Mouse (Mus musculus) liver, embryonic 13.5 days (tissue): ENCODE data around the gene Atg4a. TPM values are rescaled to one million over a fixed set of nuclear protein-coding genes. Genes with fewer than 3 reads are reported as not detected.

Experiments
- ATAC-seq: fragments of 200-750 bp; cut with Nextera tagmentation; 2 replicates; pipeline ENCODE4 v1.8.0; 2017; ENCODE audit warnings: low read depth, mild to moderate bottlenecking, moderate number of reproducible peaks, moderate library complexity
- DNase-seq: peaks from one replicate; pipeline ENCODE4 v3.0.0; 2022
- H3K27ac ChIP-seq: fragments of 300-500 bp; sonication (generic); 2 replicates; pipeline ENCODE4 v1.5.1; 2015; ENCODE audit warnings: moderate library complexity, mild to moderate bottlenecking, inconsistent platforms
- H3K27me3 ChIP-seq: fragments of 300-500 bp; sonication (generic); 2 replicates; pipeline ENCODE4 v1.6.1; 2015; ENCODE audit warnings: mild to moderate bottlenecking, inconsistent platforms
- H3K36me3 ChIP-seq: fragments of 300-500 bp; sonication (generic); 2 replicates; pipeline ENCODE4 v1.6.1; 2015; ENCODE audit warnings: mild to moderate bottlenecking, inconsistent platforms
- H3K4me1 ChIP-seq: fragments of 300-500 bp; sonication (generic); replicated peaks from 2 replicates; pipeline ENCODE4 v1.6.1; 2015; ENCODE audit warnings: inconsistent platforms
- H3K4me2 ChIP-seq: fragments of 300-500 bp; sonication (generic); 2 replicates; pipeline ENCODE4 v1.6.1; 2015; ENCODE audit warnings: inconsistent platforms, mild to moderate bottlenecking, moderate library complexity
- H3K4me3 ChIP-seq: fragments of 300-500 bp; sonication (generic); replicated peaks from 2 replicates; pipeline ENCODE4 v1.5.1; 2015; ENCODE audit warnings: mild to moderate bottlenecking, inconsistent platforms
- H3K9ac ChIP-seq: fragments of 300-500 bp; sonication (generic); 2 replicates; pipeline ENCODE4 v1.6.1; 2015; ENCODE audit warnings: mild to moderate bottlenecking, inconsistent platforms
- H3K9me3 ChIP-seq: fragments of 300-500 bp; sonication (generic); replicated peaks from 2 replicates; pipeline ENCODE4 v1.6.1; 2016; ENCODE audit warnings: inconsistent platforms
- WGBS: fragments of 180-500 bp; shearing (Covaris S2); methylation state at CpG from one replicate; pipeline ENCODE4 v1.1.7; 2015; ENCODE audit not compliant: insufficient replicate concordance; 5-methylcytosine and 5-hydroxymethylcytosine counted together
- polyA plus RNA-seq: library from polyadenylated mRNA; unstranded; fragments of >200 nt; fragmentation: Nextera tagmentation; extraction: Ambion mirVana; gene quantifications from 2 replicates; pipeline ENCODE4 v1.2.1, GENCODE M21; 2015

The Atg4a gene
- polyA plus RNA-seq, 1 experiment from 2014 or later: 23.9 TPM

DNA sequence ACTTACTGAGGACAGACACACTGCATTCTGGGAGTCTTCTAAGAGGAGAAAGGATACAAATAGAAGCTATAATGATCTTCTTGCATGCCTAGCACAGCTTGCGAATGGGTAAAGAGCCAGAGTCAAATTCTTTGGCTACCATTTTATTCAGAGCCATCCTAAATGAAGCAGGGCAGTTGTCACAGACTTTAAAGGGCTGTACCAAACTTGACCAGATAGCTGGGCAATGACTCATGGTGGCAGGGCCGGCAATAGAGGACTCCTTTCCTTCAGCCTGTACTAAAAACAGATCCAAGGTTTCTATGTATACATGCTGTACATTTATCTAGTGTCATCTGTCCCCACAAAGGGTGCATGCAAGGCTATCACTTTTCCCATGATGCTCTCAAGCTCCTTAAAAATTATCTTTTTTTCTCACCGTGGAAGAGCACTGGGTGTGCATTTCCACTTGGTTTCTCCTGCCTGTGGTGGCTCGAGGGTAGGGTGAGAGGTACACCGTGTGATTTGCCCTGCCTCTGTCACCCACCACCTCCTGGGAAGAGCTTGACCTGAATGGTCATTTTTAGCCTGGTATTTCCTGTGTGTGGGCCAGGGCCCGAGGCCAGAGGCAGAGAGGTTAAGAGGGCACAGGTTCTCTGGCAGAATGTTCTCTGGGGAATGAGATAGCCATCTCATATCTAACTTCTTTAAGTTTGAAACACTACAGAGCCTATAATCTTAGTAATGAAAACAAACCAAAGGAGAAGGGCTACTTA is 26.7 kb downstream of the Atg4a start:
- Histone ChIP-seq H3K9me3 (no peaks in the 10 kb centered on the region), H3K4me3 (no peak overlapping the region), H3K9ac (no peak overlapping the region), H3K27me3 (peaks cover 13% of the 10 kb centered on the region; the same call in 1 of the 2 replicates), H3K4me2 (no peak overlapping the region), H3K27ac (no peak overlapping the region), H3K36me3 (no peaks in the 10 kb centered on the region), H3K4me1 (peaks cover 8% of the 10 kb centered on the region)
- WGBS: 34% methylated on average over 6 of the region's 6 CpGs
- no peak for DNase-seq
- peak; percentile 41; the same call in 1 of the 2 replicates for ATAC-seq

DNA sequence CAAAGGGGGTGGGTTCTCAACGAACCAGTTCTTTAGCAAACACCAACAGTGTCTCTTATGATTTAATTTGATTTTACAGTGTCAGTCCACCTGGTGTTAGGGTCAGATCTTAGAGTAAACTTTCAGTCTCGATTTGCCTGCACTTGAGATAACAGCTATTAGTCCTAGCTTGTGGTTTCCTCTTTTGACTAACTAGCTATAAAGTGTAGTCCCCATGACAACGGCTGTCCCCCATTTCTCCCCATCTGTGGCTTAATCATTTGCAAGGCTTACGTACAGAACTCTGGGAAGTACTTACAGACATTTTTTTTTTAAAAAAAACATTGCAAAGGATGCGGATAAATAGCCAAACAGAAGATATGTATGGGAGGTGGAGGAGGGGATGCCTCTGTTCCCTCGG is 28.1 kb downstream of the Atg4a start:
- 39% methylated on average over 6 of the region's 6 CpGs for WGBS
- no peak overlapping the region for H3K4me3 ChIP-seq
- H3K9me3 ChIP-seq: no peaks in the 10 kb centered on the region
- H3K27me3 ChIP-seq: peaks cover 11% of the 10 kb centered on the region; the same call in 1 of the 2 replicates
- H3K9ac ChIP-seq: no peak overlapping the region
- peaks cover 8% of the 10 kb centered on the region for H3K4me1 ChIP-seq
- no peak overlapping the region for H3K27ac ChIP-seq
- H3K36me3 ChIP-seq: no peaks in the 10 kb centered on the region
- DNase-seq (no peak), ATAC-seq (no peak)
- no peak overlapping the region for H3K4me2 ChIP-seq

DNA sequence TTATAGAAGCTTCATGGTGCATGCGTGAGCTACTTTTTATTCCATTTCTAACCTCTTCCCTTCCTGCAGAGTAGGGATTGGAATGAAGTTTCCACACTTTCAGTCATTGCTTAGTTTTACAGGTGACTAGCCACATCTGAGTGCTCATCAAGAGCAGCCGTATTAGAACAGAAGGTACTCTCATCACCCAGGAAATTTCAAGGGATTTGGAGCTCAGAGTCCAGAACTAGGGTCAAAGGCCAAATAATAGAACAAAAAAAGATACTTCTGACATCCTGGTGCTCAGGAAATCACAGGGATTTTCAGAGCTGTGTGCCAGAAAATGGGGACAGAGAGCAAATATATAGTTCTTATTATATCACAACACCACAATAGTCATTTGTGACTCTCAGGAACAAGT is 28.5 kb downstream of the Atg4a start:
- Histone ChIP-seq H3K4me1 (peaks cover 8% of the 10 kb centered on the region), H3K36me3 (no peaks in the 10 kb centered on the region), H3K9ac (no peak overlapping the region), H3K27me3 (peaks cover 11% of the 10 kb centered on the region; the same call in 1 of the 2 replicates), H3K4me2 (no peak overlapping the region), H3K9me3 (no peaks in the 10 kb centered on the region), H3K27ac (no peak overlapping the region), H3K4me3 (no peak overlapping the region)
- ATAC-seq (no peak), DNase-seq (no peak)
- WGBS: 80% methylated on average over 2 of the region's 2 CpGs

DNA sequence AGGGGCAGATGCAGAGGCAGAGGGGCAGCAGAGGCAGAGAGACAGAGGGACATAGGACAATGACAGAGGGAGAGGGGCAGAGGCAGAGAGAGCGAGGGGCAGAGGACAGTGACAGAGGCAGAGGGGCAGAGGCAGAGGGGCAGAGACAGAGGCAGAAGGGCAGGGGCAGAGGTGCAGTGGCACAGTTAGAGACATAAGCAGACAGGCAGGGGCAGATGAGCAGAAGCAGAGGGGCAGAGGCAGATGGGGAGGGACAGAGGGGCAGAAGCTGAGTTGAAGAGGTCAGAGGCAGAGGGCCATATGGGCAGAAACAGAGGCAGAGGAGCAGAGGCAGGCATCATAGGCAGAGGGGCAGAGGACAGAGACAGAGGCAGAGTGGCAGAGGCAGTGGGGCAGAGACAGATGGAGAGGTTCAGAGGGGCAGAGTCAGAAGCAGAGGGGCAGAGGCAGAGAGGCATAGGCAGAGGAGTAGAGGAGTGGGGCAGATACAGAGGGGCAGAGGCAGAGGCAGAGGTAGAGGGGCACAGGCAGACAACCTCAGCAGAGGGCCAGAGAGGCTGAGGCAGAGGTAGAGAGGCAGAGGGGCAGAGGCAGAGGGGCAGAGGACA is 40.3 kb downstream of the Atg4a start:
- no peaks in the 10 kb centered on the region for H3K9me3 ChIP-seq
- H3K27ac ChIP-seq: no peak overlapping the region
- 60% methylated on average over 1 of the region's 1 CpGs for WGBS
- H3K4me2 ChIP-seq: no peak overlapping the region
- H3K9ac ChIP-seq: no peak overlapping the region
- H3K36me3 ChIP-seq: no peaks in the 10 kb centered on the region
- ATAC-seq: peak; percentile 62
- no peaks in the 10 kb centered on the region for H3K4me1 ChIP-seq
- DNase-seq: no peak
- H3K4me3 ChIP-seq: no peak overlapping the region
- H3K27me3 ChIP-seq: peaks cover 12% of the 10 kb centered on the region; the same call in 1 of the 2 replicates

DNA sequence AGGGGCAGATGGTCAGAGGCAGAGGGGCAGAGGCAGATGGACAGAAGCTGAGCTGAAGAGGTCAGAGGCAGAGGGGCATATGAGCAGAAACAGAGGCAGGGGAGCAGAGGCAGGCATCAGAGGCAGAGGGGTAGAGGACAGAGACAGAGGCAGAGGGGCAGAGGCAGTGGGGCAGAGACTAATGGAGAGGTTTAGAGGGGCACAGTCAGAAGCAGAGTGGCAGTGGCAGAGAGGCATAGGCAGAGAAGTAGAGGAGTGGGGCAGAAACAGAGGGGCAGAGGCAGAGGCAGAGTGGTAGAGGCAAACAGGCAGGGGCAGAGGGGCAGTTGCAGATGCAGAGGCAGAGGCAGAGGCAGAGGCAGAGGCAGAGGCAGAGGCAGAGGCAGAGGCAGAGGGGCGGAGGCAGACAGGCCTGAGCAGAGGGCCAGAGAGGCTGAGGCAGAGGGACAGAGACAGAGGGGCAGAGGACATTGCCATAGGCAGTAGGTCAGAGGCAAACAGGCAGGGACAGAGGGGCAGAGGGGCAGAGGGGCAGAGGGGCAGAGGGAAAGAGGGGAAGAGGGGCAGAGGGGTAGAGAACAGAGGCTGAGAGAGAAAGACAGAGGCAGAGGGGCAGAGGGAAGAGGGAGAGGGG is 41.3 kb downstream of the Atg4a start:
- 53% methylated on average over 1 of the region's 1 CpGs for WGBS
- H3K9ac ChIP-seq: no peak overlapping the region
- H3K4me1 ChIP-seq: no peaks in the 10 kb centered on the region
- no peak overlapping the region for H3K4me3 ChIP-seq
- H3K36me3 ChIP-seq: no peaks in the 10 kb centered on the region
- H3K4me2 ChIP-seq: no peak overlapping the region
- no peak for ATAC-seq
- DNase-seq: no peak
- no peak overlapping the region for H3K27ac ChIP-seq
- H3K27me3 ChIP-seq: peaks cover 12% of the 10 kb centered on the region; the same call in 1 of the 2 replicates
- no peaks in the 10 kb centered on the region for H3K9me3 ChIP-seq

DNA sequence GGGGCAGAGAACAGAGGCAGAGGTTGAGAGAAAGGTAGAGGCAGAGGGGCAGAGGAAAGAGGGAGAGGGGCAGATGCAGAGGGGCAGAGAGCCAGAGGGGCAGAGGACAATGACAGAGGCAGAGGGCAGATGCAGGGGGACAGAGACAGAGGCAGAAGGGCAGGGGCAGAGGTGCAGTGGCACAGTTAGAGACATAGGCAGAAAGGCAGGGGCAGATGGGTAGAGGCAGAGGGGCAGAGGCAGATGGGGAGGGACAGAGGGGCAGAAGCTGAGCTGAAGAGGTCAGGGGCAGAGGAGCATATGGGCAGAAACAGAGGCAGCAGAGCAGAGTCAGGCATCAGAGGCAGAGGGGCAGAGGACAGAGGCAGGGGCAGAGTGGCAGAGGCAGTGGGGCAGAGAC is 42.2 kb downstream of the Atg4a start:
- ATAC-seq: no peak
- H3K4me2 ChIP-seq: no peak overlapping the region
- no peak for DNase-seq
- H3K9ac ChIP-seq: no peak overlapping the region
- no peaks in the 10 kb centered on the region for H3K9me3 ChIP-seq
- H3K27me3 ChIP-seq: peaks cover 12% of the 10 kb centered on the region; the same call in 1 of the 2 replicates
- no peaks in the 10 kb centered on the region for H3K4me1 ChIP-seq
- H3K4me3 ChIP-seq: no peak overlapping the region
- H3K27ac ChIP-seq: no peak overlapping the region
- H3K36me3 ChIP-seq: no peaks in the 10 kb centered on the region

DNA sequence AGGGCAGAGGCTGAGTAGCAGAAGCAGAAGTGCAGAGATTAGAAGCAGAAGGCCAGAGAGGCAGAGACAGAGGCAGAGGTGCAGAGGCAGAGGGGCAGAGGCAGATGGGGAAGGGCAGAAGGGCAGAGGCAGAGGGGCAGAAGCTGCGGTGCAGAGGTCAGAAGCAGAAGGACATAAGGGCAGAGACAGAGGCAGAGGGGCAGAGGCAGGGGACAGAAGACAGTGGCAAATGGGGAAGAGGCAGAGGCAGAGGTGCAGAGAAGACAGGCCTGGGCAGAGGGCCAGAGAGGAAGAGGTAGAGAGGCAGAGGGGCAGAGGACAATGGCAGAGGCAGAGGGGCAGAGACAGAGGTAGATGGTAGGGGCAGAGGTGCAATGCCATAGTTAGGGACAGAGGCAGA is 193.0 kb downstream of the Atg4a start:
- Histone ChIP-seq H3K9ac (no peak overlapping the region), H3K4me3 (no peak overlapping the region), H3K9me3 (no peaks in the 10 kb centered on the region), H3K4me1 (no peaks in the 10 kb centered on the region), H3K27me3 (no peaks in the 10 kb centered on the region), H3K4me2 (no peak overlapping the region), H3K27ac (no peak overlapping the region), H3K36me3 (no peaks in the 10 kb centered on the region)
- 53% methylated on average over 1 of the region's 1 CpGs for WGBS
- DNase-seq (no peak), ATAC-seq (0 out of 2 replicates have a peak, but pooled peaks have one; percentile 23)

DNA sequence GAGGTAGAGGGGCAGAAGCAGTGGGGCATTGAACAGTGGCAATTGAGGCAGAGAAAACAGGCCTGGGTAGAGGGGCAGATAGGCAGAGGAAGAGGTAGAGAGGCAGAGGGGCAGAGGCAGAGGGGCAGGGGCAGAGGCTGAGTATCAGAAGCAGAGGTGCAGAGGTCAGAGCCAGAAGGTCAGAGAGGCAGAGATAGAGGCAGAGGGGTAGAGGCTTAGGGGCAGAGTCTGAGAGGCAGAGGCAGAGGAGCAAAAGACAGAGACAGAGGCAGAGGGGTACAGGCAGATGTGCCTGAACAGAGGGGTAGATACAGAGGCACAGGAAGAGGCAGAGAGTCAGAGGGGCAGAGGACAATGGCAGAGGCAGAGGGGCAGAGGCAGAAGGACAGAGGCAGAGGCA is 193.6 kb downstream of the Atg4a start:
- Histone ChIP-seq H3K9ac (no peak overlapping the region), H3K36me3 (no peaks in the 10 kb centered on the region), H3K4me3 (no peak overlapping the region), H3K27ac (no peak overlapping the region), H3K4me1 (no peaks in the 10 kb centered on the region), H3K27me3 (no peaks in the 10 kb centered on the region), H3K9me3 (no peaks in the 10 kb centered on the region), H3K4me2 (no peak overlapping the region)
- DNase-seq (no peak), ATAC-seq (peak; percentile 57)

DNA sequence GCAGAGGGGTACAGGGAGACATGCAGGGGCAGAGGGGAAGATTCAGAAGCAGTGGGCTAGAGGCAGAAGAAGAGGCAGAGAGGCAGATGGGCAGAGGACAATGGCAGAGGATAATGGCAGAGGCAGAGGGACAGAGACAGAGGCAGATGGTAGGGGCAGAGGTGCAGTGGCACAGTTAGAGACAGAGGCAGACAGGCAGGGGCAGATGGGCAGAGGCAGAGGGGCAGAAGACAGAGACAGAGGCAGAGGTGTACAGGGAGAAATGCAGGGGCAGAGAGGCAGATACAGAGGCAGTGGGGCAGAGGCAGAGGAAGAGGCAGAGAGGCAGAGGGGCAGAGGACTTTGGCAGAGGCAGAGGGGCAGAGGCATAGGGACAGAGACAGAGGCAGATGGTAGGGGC is 194.5 kb downstream of the Atg4a start:
- Histone ChIP-seq H3K9ac (no peak overlapping the region), H3K4me3 (no peak overlapping the region), H3K4me1 (no peaks in the 10 kb centered on the region), H3K27ac (no peak overlapping the region), H3K36me3 (no peaks in the 10 kb centered on the region), H3K4me2 (no peak overlapping the region), H3K27me3 (no peaks in the 10 kb centered on the region), H3K9me3 (no peaks in the 10 kb centered on the region)
- ATAC-seq (no peak), DNase-seq (no peak)

DNA sequence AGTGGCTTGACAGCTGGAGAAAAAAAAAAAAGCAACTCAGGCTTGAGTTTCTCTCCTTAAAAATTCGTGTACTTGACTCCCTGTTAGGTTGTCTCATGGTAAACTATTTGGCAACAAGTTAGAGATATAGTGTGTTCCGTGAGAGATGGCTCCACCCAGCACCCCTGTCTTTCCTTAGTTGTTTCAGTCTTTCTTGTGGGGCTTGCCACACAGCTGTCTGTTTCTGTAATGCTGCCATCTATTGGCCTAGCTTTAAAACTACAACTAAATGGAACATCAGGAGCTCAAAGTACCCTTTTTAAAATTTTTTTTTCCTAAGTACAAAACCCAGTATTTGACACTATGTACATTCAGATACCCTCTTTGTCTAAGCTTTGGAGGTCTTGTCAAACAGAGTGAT is 200.0 kb downstream of the Atg4a start:
- ATAC-seq: no peak
- H3K4me3 ChIP-seq: no peak overlapping the region
- H3K36me3 ChIP-seq: no peaks in the 10 kb centered on the region
- no peaks in the 10 kb centered on the region for H3K27me3 ChIP-seq
- no peak overlapping the region for H3K4me2 ChIP-seq
- no peaks in the 10 kb centered on the region for H3K9me3 ChIP-seq
- H3K27ac ChIP-seq: no peak overlapping the region
- WGBS: 4% methylated on average over 2 of the region's 2 CpGs
- no peaks in the 10 kb centered on the region for H3K4me1 ChIP-seq
- no peak for DNase-seq
- no peak overlapping the region for H3K9ac ChIP-seq

DNA sequence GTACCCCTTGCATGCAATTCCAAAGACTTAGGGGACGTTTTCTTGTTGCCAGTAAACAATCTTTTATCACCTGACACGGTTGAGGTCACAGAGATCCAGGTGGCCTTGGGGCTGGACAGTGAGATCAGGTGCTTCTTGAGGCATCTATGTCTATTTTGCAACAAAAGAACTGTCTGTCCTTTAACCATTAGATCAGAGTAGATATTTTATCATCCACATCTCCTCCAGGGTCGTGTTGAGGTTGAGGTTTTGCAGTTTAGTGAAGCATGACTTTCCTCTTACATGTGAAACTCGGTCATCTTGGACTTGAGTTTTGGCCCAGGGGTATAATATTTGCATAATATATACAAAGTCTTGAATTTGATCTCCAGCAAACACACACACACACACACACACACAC is 200.9 kb downstream of the Atg4a start:
- H3K36me3 ChIP-seq: no peaks in the 10 kb centered on the region
- no peak overlapping the region for H3K27ac ChIP-seq
- no peak overlapping the region for H3K9ac ChIP-seq
- no peak overlapping the region for H3K4me3 ChIP-seq
- H3K4me2 ChIP-seq: no peak overlapping the region
- ATAC-seq (no peak), DNase-seq (no peak)
- no peaks in the 10 kb centered on the region for H3K9me3 ChIP-seq
- H3K4me1 ChIP-seq: no peaks in the 10 kb centered on the region
- 48% methylated on average over 4 of the region's 4 CpGs for WGBS
- no peaks in the 10 kb centered on the region for H3K27me3 ChIP-seq

DNA sequence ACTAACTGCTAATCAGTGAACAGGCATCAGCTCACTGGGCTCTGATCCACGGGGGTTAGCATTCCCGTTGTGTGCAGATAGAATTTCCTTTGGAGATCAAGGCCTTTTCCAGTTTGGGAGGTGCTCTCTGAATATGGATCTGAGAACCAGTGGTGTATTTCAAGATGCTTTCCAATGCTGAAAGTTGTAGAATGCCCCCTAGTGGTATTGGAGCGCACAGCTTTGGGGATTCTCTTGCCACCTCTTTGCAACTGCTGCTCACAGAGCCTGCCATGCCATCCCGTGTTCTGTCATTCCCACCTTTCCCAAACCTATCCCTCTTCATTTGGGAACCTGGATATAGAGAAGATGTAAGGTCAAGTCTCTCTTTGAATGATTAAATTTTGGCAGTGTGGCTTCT is 201.5 kb downstream of the Atg4a start:
- H3K4me1 ChIP-seq: no peaks in the 10 kb centered on the region
- no peak overlapping the region for H3K4me3 ChIP-seq
- ATAC-seq: no peak
- WGBS: 32% methylated on average over 4 of the region's 4 CpGs
- H3K36me3 ChIP-seq: no peaks in the 10 kb centered on the region
- H3K9ac ChIP-seq: no peak overlapping the region
- no peaks in the 10 kb centered on the region for H3K9me3 ChIP-seq
- H3K27me3 ChIP-seq: no peaks in the 10 kb centered on the region
- no peak overlapping the region for H3K4me2 ChIP-seq
- H3K27ac ChIP-seq: no peak overlapping the region
- no peak for DNase-seq
